Mouse (Mus musculus): ENCODE measurements around the gene Gm49340. TPM values are rescaled to one million over a fixed set of nuclear protein-coding genes. Genes with fewer than 3 reads are reported as not detected.
"Not testable (repeated sequence)": the region's sequence is repeated elsewhere in the genome, so short reads cannot be mapped to it uniquely, and the experiment has no call there.

Gm49340 gene
- total RNA-seq (2022): not detected

- no peak for DNase-seq (ENCODE audit: low spot score in 2 of 2)
Observed at GRCm38 (mm10) chr11:73329442-73329841, at the start of gene Gm49340, which contains the start of the genes Aspa and Spata22. TSS of gene Gm49340 (plus strand) at chr11:73329741. TSS of gene Aspa (minus strand) at chr11:73329596. TSS of gene Spata22 (plus strand) at chr11:73329741.

GRCm38 (mm10) chr11:73280710-73281109, 48.8 kb upstream of the Gm49340 start:
- DNase-seq (ENCODE audit: low spot score in 2 of 2): no peak

- DNase-seq (ENCODE audit: low spot score in 2 of 2): peak; percentile 65 to 81
Observed at GRCm38 (mm10) chr11:73281528-73282027, 48.0 kb upstream of the Gm49340 start.

GRCm38 (mm10) chr11:73283369-73283768, 46.2 kb upstream of the Gm49340 start:
- peak in 1 of 2 experiments; percentile 39 for DNase-seq (ENCODE audit: low spot score in 2 of 2)

- no peak for DNase-seq (ENCODE audit: low spot score in 2 of 2)
Observed at GRCm38 (mm10) chr11:73283926-73284325, 45.6 kb upstream of the Gm49340 start.

GRCm38 (mm10) chr11:73284351-73284750, 45.2 kb upstream of the Gm49340 start:
- DNase-seq (ENCODE audit: low spot score in 2 of 2): peak in 1 of 2 experiments; percentile 36

GRCm38 (mm10) chr11:73289621-73290020, 39.9 kb upstream of the Gm49340 start:
- no peak for DNase-seq (ENCODE audit: low spot score in 2 of 2)

- no peak for DNase-seq (ENCODE audit: low spot score in 2 of 2)
Observed at GRCm38 (mm10) chr11:73303123-73303522, 26.4 kb upstream of the Gm49340 start.

- no peak for DNase-seq (ENCODE audit: low spot score in 2 of 2)
Observed at GRCm38 (mm10) chr11:73315961-73316360, 13.6 kb upstream of the Gm49340 start.

- not testable (repeated sequence) for DNase-seq (ENCODE audit: low spot score in 2 of 2)
Observed at GRCm38 (mm10) chr11:73318581-73318980, 11.0 kb upstream of the Gm49340 start.

- DNase-seq (ENCODE audit: low spot score in 2 of 2): not testable (repeated sequence)
Observed at GRCm38 (mm10) chr11:73321064-73321463, 8.5 kb upstream of the Gm49340 start.

- DNase-seq (ENCODE audit: low spot score in 2 of 2): no peak
Observed at GRCm38 (mm10) chr11:73323906-73324830, 5.4 kb upstream of the Gm49340 start.

- DNase-seq (ENCODE audit: low spot score in 2 of 2): no peak
Observed at GRCm38 (mm10) chr11:73326485-73326886, 3.1 kb upstream of the Gm49340 start.

GRCm38 (mm10) chr11:73327361-73327760, 2.2 kb upstream of the Gm49340 start:
- DNase-seq (ENCODE audit: low spot score in 2 of 2): no peak

- DNase-seq (ENCODE audit: low spot score in 2 of 2): no peak
Observed at GRCm38 (mm10) chr11:73333357-73333756, 3.8 kb downstream of the Gm49340 start.

GRCm38 (mm10) chr11:73336919-73337318, 7.4 kb downstream of the Gm49340 start:
- no peak for DNase-seq (ENCODE audit: low spot score in 2 of 2)

- no peak for DNase-seq (ENCODE audit: low spot score in 2 of 2)
Observed at GRCm38 (mm10) chr11:73350483-73350882, 20.9 kb downstream of the Gm49340 start, which contains the start of gene Olfr20. TSS of gene Olfr20 (plus strand) at chr11:73350783.

GRCm38 (mm10) chr11:73370946-73371345, 41.4 kb downstream of the Gm49340 start, which contains the start of gene Olfr376:
TSS of gene Olfr376 (plus strand) at chr11:73371246.
- DNase-seq (ENCODE audit: low spot score in 2 of 2): no peak

- no peak for DNase-seq (ENCODE audit: low spot score in 2 of 2)
Observed at GRCm38 (mm10) chr11:73395374-73395773, 65.8 kb downstream of the Gm49340 start.

GRCm38 (mm10) chr11:73399514-73399913, 70.0 kb downstream of the Gm49340 start, which contains the start of gene Olfr1:
TSS of gene Olfr1 (minus strand) at chr11:73399614.
- no peak for DNase-seq (ENCODE audit: low spot score in 2 of 2)

All from left cerebral cortex, adult 8-10 months (tissue).